Mouse (Mus musculus): ENCODE results near the gene Ntrk3. TPM values are rescaled to one million over a fixed set of nuclear protein-coding genes. Genes with fewer than 3 reads are reported as not detected.

The Ntrk3 gene
- polyA plus RNA-seq, 1 experiment from 2014 or later: not detected

DNA sequence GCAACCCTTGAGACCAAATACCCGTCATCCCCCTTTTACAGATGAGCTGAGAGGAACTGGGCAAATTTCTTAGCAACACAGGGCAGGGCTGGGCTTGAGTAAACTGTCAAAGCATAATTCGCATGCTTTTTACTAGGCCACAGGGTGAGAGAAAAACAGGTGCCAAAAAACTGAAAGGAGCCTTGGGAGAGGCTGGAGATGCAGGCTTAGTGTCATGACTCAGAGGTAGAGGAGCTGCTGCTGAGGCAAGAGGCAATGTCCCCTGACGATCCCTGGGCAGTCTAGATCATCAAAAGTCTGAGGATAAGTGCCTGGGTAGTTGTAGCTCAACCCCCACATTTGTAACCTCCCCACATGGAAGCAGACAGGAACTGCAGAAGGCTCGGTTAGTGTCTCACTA lies 116.7 kb downstream of the Ntrk3 start:
- H3K4me3 ChIP-seq (ENCODE audit: inconsistent target): no peak overlapping the region
- no peaks in the 10 kb centered on the region for H3K36me3 ChIP-seq (ENCODE audit: inconsistent target)
- H3K27ac ChIP-seq: no peak overlapping the region
- 64% methylated on average over 4 of the region's 4 CpGs for WGBS (ENCODE audit: missing documents)
- H3K79me2 ChIP-seq (ENCODE audit: inconsistent target): no peaks in the 10 kb centered on the region

DNA sequence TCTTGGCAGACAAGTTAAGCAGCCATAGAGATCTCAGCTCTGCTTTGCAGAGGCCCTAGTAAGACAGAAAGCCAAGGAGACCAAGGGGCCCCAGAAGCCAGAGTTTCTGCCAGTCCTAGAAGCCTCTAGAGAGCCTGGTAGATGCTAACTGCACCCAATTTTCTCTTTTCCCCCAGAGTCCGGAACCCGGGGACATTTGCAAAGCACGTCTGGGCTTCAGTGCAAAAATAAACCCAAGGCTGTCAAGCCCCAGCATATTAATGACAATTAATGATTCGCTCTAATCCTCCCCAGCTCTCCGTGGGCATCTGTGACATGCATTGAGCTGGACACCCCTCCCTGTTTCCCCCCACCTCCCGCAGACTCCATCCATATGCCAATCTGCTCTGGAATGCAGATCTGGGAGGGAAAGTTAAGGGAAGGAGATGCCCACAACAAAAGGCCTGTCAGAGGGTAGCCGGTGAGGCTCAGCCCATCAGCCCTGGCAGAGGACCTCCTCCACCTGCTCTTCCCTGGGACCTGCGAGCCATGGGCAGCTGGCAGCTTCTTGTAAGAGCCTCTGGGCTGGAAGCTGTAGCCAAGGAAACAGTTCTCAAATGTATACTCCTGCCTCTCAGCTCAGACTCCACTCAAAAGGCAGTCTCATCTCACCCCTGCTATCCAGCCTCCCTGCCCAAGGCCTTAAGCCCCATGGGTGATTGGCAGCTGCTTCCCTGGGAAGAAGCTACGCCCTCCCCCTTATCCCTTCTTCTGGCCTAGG lies 117.8 kb downstream of the Ntrk3 start:
- Histone ChIP-seq H3K4me3 (ENCODE audit: inconsistent target) (no peak overlapping the region), H3K79me2 (ENCODE audit: inconsistent target) (no peaks in the 10 kb centered on the region), H3K27ac (no peak overlapping the region), H3K36me3 (ENCODE audit: inconsistent target) (no peaks in the 10 kb centered on the region)
- WGBS (ENCODE audit: missing documents): 74% methylated on average over 9 of the region's 9 CpGs

DNA sequence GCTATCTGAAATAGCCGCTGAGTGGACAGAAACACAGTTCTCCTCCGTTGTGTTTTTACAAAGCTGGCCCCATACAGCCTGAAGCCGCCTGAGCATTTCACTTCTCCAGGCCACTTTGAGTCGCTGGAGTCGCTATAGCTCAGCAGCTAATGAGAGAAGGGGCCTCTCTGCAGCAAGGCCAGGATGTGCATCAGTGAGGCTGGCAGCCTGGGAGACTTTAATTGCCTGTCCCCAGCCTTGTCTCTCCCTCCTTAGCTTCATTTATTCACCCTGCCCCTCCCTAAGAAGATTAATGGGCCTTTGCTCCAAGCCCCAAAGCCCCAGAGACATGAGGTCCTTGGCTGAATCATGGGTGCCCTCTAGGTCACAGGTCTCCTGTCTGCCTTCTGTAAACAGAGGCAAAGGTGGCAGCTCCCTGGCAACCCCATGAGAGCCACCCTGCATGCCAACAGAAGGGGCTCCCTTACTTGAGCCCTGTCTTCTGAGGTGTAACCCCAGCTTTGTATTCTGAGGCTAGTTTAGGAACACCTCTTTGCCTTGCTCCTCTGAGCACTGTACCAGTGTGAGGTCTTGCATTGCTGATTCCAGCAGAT lies 132.2 kb downstream of the Ntrk3 start:
- Histone ChIP-seq H3K27ac (no peak overlapping the region), H3K36me3 (ENCODE audit: inconsistent target) (no peaks in the 10 kb centered on the region), H3K4me3 (ENCODE audit: inconsistent target) (no peak overlapping the region), H3K79me2 (ENCODE audit: inconsistent target) (no peaks in the 10 kb centered on the region)
- 48% methylated on average over 5 of the region's 5 CpGs for WGBS (ENCODE audit: missing documents)

DNA sequence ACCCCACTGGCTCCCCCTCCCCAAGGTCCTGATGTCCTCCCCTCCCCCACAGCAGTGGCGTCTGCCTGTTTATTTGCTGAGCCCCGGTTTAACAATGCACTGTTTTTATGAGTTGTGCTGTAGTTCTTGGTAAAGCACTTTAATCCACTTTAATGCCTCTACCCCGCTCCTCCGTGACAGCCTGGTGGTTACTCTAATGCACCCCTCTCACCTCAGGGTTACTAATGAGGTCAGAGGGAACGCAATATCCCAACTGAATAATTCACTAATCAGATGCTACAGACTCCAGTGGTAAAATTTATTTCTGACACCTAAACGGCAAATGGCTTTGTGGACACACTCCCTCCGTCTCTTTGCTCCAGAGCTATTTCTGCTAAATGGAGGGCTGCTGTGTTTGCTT lies 133.9 kb downstream of the Ntrk3 start:
- no peaks in the 10 kb centered on the region for H3K79me2 ChIP-seq (ENCODE audit: inconsistent target)
- no peak overlapping the region for H3K4me3 ChIP-seq (ENCODE audit: inconsistent target)
- 37% methylated on average over 7 of the region's 7 CpGs for WGBS (ENCODE audit: missing documents)
- H3K27ac ChIP-seq: no peak overlapping the region
- no peaks in the 10 kb centered on the region for H3K36me3 ChIP-seq (ENCODE audit: inconsistent target)

DNA sequence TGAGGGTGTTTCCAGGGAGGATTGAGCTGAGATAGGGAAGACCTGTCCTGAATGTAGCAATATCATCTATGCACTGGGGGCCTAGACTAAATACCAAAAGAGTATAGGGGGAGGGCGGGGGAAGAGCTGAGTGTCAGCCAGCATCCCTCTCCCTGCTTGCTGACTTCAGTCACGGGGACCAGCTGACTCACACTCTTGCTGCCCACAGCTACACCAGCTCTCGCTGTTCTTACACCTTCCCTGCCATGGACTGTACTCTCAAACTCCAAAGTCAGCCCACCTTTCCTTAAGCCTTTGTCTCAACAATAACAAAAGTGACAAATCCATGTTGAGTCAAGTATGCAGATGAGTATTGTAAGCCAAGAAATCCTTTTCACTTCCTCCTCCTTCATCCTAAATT lies 136.0 kb downstream of the Ntrk3 start:
- H3K27ac ChIP-seq: no peak overlapping the region
- no peaks in the 10 kb centered on the region for H3K79me2 ChIP-seq (ENCODE audit: inconsistent target)
- H3K36me3 ChIP-seq (ENCODE audit: inconsistent target): no peaks in the 10 kb centered on the region
- H3K4me3 ChIP-seq (ENCODE audit: inconsistent target): no peak overlapping the region
- 74% methylated on average over 3 of the region's 3 CpGs for WGBS (ENCODE audit: missing documents)

DNA sequence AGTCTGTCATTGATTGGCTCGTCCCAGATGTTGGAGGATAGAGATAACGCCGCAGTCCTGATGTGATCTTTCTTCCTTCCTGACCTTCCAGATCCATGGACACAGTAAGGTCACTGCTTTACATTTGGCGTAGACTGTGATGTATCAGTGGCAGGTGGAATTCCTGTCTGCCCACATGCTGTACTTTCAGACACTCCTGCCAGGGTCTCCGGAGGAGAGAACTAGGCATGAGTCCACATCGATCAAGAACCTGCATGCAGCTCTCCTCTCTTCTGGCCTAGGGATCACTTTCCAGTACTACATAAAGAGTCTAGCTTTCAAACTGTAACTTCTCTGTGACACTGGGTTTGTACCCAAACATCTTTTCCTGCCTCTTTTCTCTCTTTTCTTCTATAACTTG lies 136.9 kb downstream of the Ntrk3 start:
- WGBS (ENCODE audit: missing documents): 89% methylated on average over 6 of the region's 6 CpGs
- Histone ChIP-seq H3K27ac (no peak overlapping the region), H3K79me2 (ENCODE audit: inconsistent target) (no peaks in the 10 kb centered on the region), H3K36me3 (ENCODE audit: inconsistent target) (no peaks in the 10 kb centered on the region), H3K4me3 (ENCODE audit: inconsistent target) (no peak overlapping the region)

DNA sequence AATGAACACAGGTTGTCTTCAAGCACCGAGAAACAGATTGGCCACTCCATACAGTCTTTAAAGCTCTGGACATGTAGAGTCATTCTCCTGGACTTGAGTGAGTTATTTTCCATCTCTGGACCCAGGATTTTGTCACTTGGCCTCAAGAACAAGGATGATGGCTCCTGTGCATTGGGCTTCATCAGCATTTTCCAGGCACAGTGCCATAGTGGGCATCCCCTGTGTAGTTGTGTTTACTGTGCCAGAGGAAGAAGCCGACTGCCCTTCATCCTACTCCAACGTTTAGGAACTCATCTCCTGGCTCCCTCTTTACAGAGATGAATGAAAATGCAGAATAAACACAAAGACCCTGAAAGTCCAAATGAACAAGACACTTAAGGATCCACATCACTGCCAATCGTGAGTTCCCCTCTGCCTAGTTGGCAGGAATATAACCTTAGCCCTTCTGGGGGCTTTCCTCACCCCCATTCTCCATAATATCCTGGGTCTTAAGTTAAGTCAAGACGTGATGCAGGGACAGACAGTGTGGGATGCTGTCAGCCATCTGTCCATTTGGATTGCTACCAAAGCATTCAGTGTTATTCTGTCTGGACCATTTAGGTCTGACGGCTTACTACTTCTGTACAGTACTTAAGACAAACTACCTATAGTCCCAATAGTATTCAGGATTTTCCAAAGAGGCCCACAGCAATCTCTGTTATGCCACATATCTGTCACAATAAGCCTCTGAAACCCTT lies 137.7 kb downstream of the Ntrk3 start:
- Histone ChIP-seq H3K79me2 (ENCODE audit: inconsistent target) (no peaks in the 10 kb centered on the region), H3K36me3 (ENCODE audit: inconsistent target) (no peaks in the 10 kb centered on the region), H3K4me3 (ENCODE audit: inconsistent target) (no peak overlapping the region), H3K27ac (no peak overlapping the region)
- 75% methylated on average over 6 of the region's 6 CpGs for WGBS (ENCODE audit: missing documents)

DNA sequence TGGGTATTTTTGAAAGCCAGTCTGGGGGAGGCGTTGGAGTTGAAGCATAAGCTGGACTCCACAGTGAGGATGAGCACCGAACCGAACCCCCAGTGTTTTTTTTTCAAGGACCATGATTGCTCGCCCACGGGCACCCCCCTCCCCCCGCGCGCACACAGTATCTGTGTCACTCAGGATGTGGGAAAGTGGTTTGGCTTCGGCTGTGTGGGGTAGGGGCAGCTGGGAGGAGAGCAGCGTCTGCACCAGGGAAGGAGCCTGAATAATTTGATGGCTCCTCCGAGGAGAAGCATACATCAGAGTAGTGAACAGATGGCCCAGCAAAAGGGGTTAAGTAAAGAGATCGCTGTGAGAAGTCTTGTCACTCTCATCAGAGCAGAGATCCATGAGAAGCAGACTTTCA lies 139.7 kb downstream of the Ntrk3 start:
- no peak overlapping the region for H3K4me3 ChIP-seq (ENCODE audit: inconsistent target)
- WGBS (ENCODE audit: missing documents): 9% methylated on average over 12 of the region's 12 CpGs
- no peaks in the 10 kb centered on the region for H3K36me3 ChIP-seq (ENCODE audit: inconsistent target)
- no peaks in the 10 kb centered on the region for H3K79me2 ChIP-seq (ENCODE audit: inconsistent target)
- no peak overlapping the region for H3K27ac ChIP-seq

DNA sequence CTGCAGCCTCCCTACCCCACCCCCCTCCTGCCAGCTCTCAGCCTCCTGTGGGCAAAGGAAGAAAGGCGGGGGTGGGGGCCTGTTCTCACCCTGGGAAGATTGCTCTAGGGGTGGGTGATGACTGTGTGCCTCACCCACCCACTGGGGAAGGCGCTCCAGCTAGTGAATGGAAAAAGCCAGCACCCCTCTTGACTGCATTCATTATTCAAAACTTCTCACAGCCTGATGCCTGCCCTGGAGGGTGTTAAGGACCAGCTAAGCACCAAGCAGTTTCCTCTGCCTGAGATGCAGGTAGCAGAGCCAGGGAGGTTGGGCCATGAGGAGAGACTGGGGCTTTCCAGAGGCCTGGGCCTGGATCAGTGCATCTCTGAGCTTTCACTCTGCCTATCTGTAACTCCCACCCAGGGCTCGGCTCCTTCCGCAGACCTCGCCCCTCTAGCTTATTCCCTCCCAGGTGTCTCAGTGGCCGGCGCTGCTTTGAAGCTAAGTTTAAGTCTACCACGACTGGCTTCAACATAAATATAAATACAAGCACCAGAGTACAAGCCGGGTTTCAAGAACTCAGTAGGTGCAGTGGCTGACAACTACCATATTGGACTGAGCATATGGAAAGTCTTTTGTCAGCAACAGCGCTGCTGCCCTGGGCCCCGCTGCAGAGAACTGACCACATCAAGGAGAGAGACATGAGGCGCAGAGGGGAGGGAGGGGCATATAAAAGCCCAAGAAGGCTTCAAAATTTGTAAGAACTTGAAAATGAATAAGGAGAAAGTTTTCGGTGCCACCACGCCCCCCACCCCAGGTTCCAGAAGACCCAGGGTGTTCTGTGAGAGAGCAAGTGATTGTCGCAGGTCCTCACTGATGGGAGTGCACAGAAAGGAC lies 140.3 kb downstream of the Ntrk3 start:
- H3K36me3 ChIP-seq (ENCODE audit: inconsistent target): no peaks in the 10 kb centered on the region
- no peak overlapping the region for H3K27ac ChIP-seq
- H3K79me2 ChIP-seq (ENCODE audit: inconsistent target): no peaks in the 10 kb centered on the region
- no peak overlapping the region for H3K4me3 ChIP-seq (ENCODE audit: inconsistent target)
- WGBS (ENCODE audit: missing documents): 29% methylated on average over 15 of the region's 15 CpGs

DNA sequence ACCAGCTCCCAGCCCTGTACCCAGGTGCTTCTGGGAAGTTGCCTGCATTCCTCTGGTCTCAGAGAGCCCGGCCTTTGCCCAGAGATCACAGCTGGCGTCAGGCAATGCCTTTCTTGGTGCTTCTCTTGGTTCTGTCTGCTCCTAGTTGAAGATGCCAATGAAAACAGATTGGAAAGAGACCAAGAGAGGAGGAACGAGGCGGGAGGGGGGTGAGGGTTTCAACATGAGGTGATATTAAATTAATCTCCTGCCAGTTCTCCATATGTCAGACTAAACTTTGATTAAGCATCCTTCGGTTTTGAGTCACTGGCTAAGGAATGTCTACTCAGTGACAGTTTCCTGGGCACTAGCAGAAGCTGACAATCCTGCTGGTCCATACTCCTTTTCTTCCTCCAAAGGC lies 141.3 kb downstream of the Ntrk3 start:
- Histone ChIP-seq H3K27ac (no peak overlapping the region), H3K36me3 (ENCODE audit: inconsistent target) (no peaks in the 10 kb centered on the region), H3K4me3 (ENCODE audit: inconsistent target) (no peak overlapping the region), H3K79me2 (ENCODE audit: inconsistent target) (no peaks in the 10 kb centered on the region)
- 73% methylated on average over 5 of the region's 5 CpGs for WGBS (ENCODE audit: missing documents)

DNA sequence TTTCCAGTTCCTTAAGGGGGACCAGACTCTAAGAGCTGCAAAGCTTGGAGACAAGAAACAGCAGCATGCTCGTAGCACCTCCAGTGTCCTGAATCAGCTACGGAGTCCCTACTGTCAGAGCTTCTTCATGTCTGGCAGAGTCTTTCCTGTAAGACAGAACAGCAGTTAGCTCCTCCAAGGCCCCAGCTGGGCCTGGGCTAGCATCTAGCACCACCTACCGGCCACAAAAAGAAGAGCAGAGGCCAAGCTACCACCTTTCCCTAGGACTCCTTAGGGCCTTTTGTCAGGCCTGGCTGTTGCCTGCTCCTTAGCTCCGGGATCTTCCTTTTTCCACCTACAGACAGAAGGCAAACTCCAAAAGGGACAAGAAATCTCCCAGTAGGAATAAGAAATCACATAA lies 141.9 kb downstream of the Ntrk3 start:
- 20% methylated on average over 4 of the region's 4 CpGs for WGBS (ENCODE audit: missing documents)
- Histone ChIP-seq H3K36me3 (ENCODE audit: inconsistent target) (no peaks in the 10 kb centered on the region), H3K79me2 (ENCODE audit: inconsistent target) (no peaks in the 10 kb centered on the region), H3K27ac (no peak overlapping the region), H3K4me3 (ENCODE audit: inconsistent target) (no peak overlapping the region)

DNA sequence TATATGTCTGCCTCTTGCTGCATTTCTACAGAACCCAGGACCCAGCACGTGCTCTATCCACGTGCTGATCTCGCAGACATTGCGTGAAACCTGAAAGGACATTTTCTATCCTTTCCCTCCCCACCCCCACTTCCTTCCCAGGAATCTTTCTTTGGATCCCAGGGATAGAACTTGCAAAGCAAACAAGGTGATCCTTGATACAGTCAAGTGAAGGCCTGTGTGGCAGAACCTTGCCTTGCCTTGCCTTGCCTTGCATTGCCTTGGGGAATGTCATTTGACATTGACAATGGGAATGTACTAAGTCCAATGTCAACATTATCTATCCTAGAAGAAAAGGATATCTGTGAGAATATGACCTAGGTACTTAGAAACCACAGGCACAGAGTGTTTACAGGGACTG lies 144.9 kb downstream of the Ntrk3 start:
- 86% methylated on average over 4 of the region's 4 CpGs for WGBS (ENCODE audit: missing documents)
- Histone ChIP-seq H3K4me3 (ENCODE audit: inconsistent target) (no peak overlapping the region), H3K27ac (no peak overlapping the region), H3K79me2 (ENCODE audit: inconsistent target) (no peaks in the 10 kb centered on the region), H3K36me3 (ENCODE audit: inconsistent target) (no peaks in the 10 kb centered on the region)

DNA sequence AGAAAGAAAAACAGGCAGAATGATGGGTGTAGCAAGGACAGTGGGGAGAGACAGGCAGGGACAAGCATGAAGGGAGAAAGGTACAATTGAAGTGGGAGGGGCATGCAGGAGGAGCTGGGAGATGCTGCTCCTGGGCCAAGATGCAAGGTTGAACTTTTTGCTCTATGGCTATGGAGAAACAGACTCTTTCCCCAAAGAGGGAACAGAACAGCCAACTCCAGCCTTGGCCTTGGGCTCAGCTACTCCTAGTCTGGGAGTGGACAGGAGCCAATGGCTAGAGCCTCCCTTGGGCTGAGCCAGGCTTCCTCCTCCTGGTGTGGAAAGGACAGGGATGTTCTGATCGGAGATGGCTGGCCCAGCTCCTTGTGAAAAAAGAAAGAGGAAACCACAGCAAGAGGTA lies 145.6 kb downstream of the Ntrk3 start:
- Histone ChIP-seq H3K79me2 (ENCODE audit: inconsistent target) (no peaks in the 10 kb centered on the region), H3K27ac (no peak overlapping the region), H3K4me3 (ENCODE audit: inconsistent target) (no peak overlapping the region), H3K36me3 (ENCODE audit: inconsistent target) (no peaks in the 10 kb centered on the region)
- WGBS (ENCODE audit: missing documents): 50% methylated on average over 1 of the region's 1 CpGs

DNA sequence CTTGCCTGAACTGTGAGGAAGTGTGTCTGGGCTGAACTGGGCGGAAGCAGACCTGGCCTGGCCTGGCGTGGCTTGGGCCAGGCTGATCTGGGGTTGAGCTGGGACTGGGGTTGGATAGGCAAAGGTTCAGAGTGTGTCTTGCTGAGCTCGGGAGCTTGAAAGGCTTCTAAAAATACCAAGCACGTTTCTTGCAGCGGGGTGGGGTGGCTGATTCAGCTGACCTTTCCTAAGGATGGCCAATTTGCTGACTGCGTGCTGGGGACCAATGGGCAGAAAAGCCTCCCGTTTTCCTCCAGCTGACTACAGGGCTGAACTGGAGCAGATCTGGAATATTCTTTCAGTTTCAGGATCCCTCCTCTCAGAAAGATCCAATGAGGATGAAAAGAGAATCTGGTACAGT lies 148.0 kb downstream of the Ntrk3 start:
- no peak overlapping the region for H3K4me3 ChIP-seq (ENCODE audit: inconsistent target)
- H3K79me2 ChIP-seq (ENCODE audit: inconsistent target): no peaks in the 10 kb centered on the region
- no peaks in the 10 kb centered on the region for H3K36me3 ChIP-seq (ENCODE audit: inconsistent target)
- WGBS (ENCODE audit: missing documents): 78% methylated on average over 7 of the region's 7 CpGs
- H3K27ac ChIP-seq: no peak overlapping the region

Data from macrophage (primary cell).